Mouse (Mus musculus) heart, adult 9 months (tissue): ENCODE results near the gene 4930455H04Rik.

ENCODE experiments used
- DNase-seq, 2 experiments: peaks; one replicate each; pipeline ENCODE4 v3.0.0; 2022; ENCODE audit warnings: low spot score in 2 of 2

Gene 4930455H04Rik

DNA sequence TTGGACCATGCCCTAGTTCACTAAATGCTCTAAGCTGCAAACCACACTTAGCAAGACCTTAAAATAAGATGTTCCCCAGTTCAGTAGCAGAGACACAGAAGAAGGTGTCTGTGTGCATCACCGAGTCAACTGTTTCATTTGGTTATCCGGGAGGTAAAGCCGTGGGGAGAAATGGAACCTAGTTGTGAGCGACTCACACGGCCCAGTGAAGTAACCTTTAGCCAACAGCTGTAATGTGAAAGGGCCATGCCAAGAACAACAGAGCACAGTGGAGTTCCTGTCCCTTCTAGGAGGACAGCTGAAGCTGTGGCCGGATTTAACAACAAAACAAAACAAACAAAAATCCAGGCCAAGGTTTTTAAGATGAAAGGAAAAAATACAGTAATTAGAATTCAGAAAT is 1.3 kb upstream of the 4930455H04Rik start:
- peak; percentile 67 to 68 for DNase-seq

DNA sequence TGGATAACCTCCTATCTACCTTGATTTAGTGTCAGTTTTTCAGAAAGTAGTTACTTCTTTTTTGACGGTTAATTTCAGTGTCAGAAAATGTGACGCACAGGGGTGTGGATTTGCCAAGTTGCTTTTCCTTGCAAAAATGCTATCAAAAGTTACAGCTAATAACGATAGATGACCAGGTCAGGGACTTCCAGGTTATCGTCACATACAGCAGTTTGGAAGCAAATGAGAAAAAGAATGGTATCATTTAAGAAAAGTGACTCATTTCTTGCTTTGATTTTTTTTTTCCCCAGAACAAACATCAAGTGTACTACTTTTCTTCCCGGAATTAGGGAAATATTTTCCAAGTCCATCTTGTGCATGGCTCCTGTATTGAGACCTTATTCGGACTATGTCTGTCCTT is 631 bp upstream of the 4930455H04Rik start:
- DNase-seq = no peak

DNA sequence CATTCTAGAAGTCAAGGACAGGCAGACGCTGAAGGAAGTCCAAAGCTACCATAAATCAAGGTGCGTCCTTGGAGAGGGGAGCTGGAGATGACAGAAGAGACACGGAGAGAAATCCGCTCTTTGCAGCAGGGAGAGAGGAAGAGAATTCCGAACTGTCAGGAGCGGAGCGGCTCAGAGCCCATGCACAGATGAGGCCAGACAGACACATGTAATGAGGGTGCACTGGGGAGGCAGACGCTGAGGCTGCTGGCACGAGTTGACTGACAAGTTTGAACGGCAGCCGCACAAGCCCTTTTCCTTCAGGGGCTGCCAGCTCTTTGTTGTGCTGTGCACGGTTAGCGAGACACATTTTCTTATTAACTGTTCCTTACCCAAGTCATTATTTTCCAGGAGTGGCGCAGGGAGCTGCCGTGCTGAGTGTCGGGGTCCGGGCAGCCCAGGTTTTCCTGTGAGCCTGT is 502 bp downstream of the 4930455H04Rik start, which contains the start of gene Palmd:
Gene Palmd, minus strand, starts transcription at position 448 of the 458 bp plus-strand sequence.
- peak; percentile 60 to 73 for DNase-seq

DNA sequence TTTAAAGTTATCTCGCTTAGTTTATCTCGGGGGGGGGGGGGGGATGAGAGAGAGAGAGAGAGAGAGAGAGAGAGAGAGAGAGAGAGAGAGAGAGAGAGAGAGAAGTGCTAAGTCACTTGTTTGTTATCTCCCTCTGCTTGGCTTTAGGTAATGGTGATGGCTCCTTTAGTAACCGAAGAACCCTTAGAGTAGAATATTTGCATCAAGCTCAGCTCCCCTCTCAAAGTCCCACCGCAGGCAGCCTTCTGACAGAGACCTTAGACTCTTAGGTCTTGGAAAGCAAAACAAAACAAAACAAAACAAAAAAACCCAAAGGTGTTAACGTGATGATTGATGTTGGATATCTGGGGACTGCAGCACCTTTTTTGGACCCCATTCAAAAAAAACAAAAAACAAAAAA is 936 bp downstream of the 4930455H04Rik start:
- no peak for DNase-seq

DNA sequence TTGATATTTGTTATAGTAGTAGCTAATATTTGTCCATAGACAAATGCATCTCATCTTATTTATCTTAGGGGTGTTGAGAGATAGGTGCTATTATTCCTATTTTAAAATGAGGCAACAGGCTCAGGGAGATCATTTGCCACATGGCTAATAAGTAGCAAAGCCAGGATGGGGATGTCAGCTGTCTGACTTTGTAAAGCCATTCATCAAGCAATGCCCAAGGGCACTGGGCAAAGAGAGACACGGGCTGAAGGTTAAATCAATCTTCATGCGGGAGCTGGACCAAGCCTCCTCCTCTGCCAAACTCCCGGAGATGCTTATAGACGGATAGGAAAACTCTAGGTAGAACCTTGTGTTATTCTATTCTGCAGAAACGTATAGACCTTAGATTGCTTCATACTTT is 1.7 kb downstream of the 4930455H04Rik start:
- DNase-seq = no peak

DNA sequence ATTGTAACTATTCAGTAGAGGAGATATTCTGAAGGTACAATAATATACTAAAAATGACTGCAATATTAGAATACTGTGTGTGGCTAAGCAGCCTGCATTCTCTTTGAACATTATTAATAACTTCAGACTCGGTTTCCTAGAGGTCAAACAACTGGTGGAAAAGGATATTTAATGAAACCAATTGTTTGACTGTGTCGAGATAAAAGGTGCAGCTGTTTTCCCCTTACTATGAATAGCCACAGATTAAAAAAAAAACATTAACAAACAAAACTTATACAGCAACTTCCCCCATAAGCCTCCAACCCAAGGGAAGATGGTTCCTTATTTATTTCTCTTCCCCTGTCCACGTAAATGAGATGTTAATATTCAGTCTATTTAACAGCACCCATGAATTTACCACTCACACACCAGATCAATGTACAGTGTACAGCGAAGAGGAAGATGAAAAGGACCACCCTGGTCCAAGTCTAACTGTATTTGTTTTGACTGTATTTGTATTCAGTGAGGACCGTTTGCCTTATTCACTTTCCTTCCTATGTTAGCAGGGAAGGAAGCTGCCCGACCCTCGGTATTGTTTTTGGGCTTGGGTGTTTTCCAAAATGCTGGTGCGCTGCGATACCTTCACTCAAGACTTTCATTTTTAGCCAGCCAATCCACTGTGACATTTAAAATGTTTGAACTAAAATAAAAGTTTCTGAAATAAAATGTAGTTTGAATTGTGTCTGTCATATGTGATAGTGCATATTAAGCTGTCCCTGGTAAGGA is 13.9 kb downstream of the 4930455H04Rik start:
- DNase-seq = peak; percentile 37 to 53

DNA sequence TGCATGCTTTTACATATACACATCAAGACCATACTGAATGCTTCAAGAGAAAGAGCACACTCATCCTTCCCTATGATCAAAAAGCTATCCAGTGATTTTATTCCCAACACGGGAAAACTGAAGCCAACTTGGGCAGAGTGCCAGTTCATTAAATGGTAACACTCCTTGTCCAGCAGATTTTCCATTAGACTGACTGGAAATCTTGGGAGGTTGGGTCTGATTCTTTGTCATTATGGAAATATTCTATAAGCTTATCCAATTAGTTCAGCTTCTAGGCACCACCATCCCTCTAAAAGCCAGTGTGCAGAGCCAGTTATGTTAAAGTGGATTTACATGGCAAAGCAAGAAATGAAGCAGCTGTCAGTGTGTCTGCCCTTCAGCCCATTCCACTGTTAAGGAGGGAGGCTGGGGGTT is 17.0 kb downstream of the 4930455H04Rik start:
- no peak for DNase-seq

DNA sequence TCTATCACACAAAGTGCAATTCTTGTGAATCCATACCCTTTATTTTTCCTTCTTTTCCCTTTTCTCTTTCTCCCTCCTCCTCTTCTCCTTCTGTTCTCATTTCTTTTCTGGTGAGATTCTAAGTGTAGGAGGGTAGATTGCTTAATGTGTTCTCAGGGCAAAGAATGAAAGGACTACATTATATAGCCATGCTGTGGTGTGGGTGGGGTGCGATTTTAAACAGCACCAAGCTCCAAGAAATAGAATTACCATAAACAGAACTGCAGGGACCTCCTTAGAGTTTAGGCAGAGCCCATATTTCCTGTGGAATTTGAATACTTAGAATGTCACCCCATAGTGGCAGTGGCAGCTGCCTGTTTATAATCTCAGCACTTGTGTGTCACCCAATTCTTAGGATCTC is 17.7 kb downstream of the 4930455H04Rik start:
- no peak for DNase-seq

DNA sequence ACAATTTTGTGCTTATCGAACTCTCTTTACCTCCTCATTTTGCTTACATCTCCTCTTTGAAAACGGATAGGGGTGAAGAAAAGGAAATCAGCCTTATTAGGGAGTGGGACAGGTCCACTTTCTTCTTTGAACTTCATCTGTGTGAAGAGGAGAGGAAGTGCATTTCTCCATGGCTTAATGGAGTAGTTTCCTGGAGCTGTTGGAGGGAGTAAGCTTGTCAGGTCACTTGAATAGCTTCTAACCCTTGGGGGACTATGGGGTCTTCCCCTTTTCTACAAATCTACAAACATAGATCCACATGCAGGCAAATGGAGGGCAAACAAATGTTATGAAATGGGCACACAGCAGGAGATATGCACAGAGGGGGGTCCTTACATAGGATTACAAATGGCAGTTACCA is 18.4 kb downstream of the 4930455H04Rik start:
- DNase-seq = no peak

DNA sequence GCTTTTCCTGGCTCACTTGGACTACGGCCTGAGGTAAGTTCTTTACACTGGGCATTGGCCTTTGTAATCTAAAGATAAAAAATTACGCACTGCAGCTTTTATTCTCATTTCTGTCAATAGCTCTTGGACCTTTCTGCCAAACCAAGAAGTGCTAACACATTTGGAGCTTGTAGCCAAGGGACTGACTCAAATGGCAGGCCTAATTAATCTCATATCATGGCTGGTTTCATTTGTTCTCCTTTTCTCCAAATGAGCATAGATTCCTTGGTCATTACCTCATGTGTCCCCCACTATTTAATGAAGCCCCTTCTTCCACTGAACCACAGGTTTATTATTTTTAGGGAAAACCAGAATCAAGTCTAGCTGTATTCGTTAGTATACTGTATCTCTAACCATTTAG is 20.2 kb downstream of the 4930455H04Rik start:
- no peak for DNase-seq

DNA sequence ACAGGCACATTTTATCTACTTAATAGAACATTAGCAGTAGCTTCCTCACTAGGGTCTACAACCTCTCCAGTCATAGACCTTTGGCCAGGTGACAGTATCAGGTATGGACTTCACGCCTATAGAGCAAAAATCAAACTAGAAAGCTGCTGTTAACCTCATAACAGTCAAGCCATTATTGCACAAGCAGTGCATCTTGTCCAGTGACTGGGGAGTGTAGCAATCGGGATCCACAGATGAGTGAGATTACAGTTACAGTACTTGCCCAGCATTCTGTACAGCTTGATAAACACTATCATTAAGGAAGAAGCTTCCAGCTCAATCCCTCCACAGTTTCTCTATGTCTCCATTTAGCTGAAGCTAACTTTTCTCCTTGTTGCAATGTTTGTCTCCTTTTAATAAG is 23.1 kb downstream of the 4930455H04Rik start:
- DNase-seq = no peak

DNA sequence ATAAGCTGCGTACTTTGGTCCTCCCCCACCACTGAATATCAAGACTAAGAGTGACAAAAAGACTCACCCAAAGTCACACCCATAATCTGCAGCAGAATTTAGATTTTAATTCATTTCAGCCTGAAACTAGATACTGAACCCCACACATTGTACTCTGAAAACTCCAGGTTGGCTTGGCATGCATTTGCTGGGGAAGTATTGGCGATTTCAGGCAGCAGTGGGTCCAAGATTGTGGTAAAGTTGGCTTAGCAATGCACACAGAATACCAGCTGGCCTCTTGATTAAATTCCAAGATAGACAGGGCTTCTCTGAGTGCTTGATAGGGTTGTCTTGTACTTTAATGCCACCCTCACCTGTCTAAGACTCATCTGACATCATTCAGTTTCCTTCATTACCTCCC is 24.9 kb downstream of the 4930455H04Rik start:
- DNase-seq = no peak

DNA sequence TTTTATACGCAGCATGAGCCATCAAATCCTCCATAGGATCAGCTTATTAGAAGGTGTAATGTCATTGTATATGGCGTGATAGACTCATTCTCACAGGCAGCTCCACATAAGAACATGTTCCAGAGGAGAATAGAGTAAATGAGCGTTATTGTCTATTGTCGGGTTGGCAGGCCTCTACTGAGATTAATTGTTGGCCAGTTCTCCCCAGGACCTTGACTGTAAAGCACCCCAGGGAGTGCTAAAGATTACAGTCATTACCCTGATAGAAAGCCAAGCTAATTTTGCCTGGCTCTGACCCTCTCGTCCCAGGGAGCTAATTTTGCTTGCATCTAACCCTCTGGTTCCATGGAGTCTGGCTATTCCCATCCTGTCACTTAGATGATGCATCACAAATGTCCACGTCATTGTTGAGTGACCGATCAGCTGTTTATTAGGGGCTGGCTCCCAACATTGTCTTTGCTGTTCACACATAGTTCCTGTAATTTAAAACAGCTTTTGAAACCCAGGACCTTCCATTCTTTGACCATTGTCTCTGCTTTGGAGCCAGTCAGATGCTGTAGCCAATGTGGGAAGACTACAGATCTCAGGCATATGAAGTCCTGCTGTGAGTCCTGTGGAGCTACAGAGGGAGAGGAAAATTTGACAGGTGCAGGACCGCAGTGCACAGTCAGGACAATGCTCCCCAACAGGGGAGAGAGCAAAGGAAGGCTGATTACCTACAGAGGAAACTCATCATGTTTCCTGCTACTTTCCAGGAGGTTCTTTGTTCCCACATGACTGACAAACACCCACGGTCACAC is 33.8 kb downstream of the 4930455H04Rik start:
- no peak for DNase-seq

DNA sequence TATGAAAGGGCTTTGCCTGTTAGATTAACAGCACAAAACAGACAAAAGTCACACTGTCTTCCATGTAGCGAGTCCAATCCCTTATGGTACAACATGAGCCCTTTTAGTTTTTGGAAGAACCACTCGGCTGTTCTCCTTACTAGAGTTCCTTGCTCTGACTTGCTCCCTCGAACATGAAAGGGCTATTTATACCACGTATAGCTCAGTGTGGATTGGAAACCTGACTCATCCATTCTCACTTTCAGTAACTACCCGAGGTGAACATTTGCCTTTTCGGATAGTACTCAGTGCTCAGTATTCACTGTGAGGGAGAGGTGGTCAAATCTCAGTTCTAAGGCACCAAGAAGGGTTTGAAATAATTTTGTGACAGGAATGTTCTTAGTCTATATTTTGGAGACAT is 35.3 kb downstream of the 4930455H04Rik start:
- no peak for DNase-seq

DNA sequence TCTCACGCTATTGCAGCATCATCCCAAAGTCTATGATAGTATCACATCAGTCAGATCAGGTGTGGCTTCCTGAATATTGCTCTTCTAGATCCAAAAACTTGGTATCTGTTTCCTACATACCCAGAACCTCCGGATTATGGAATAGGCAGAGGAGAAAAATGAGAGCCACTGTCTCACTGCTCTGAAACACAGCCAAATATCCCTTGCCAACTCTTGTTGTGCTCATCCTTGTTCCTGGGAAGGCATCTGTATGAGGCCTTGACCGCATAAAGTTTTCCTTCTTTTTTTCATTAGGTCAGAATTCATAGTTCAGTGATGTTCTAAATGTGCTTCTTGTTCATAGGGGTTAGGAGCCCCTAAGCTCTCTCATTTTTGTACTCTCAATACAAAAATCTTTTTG is 38.6 kb downstream of the 4930455H04Rik start:
- DNase-seq = no peak

DNA sequence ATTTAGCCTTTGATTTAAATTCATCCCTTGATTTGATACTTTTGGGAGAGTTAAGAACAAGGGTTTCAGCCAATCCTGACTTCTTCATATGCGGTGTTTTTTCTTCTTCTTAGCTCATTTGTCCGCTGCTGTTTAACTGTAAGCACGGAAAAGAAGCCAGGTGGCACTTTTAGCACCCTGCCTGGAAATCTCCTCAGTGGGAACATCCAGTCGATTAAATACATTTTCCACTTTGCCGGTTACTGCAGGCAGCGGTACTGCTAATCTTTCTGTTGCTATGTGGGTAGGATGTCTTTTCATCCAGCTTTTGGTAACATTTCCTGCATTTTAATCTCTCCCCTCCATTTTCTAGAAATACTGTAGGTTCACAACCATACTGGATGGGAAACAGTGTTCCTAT is 39.3 kb downstream of the 4930455H04Rik start:
- no peak for DNase-seq

DNA sequence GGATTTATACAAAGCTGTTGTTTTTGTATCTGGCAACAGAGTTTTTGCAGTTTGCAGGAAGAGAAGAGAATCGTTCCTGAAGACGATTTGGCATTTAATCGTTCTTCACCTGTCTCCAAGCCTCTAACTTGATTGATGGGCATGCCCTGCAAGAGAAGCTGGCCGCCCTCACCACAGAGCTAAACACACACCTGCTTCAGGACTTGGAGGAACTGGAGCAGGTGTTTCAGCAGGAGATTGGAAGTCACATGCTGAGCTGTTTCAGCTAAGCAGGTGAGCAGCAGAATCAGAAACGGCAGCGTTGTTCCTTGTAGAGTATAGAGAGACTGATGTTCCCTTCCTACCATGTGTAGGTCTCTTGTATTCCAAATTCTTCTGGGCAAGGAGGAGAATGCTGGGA is 42.1 kb downstream of the 4930455H04Rik start:
- DNase-seq = no peak

DNA sequence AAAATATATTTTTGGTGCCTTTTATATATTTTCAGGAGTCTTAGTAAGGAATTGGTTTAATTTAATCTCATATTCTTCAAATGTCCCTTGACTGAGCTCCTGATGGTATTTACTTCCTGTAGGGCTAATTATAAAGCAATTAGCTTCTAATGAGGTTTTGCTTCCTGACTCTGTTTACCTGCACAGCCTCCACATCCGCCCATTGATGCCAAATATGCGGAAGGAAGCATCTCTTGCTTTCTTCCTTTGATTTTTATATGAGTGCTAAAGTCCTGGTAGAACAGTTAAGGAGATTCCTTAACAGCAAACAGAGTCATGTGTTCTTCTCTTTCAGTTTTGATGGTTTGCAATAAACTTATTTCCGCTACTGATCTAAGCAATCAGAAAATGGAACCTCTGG is 52.3 kb downstream of the 4930455H04Rik start:
- DNase-seq = peak; percentile 46 to 69

DNA sequence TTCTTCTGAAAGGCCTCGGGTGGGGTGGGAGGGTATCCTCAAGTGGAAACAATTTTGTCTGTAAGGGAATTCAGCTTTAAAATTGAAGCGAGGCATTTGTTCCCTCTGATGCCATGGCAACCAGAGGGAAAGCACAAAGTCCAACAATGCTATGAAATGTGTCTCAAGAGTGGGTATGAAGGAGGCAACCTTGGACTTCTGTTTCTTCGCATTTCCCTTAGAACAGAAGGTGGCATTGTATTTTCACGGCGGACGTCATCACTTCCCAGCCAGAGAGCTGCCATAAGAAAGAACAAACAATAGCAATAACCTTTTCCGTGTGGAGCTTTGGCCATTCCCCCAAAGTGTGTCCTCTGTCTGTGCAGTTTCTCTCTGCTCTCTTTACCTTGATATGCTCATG is 53.8 kb downstream of the 4930455H04Rik start:
- DNase-seq = no peak

DNA sequence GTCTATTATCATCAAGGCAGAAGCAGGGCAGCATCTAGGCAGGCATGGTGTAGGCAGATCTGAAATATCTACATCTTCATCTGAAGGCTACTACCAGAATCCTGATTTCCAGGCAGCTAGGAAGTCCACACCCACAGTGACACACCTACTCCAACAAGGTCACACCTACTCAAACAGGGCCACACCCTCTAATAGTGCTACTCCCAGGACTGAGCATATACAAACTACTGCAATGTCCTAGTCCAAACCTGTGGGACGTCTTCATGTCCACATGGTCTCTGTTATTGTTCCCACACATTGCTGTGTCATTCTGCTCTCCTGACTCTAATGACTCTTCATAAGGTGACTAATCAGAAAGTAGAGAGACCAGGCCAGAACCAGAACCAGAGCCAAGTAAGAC is 56.0 kb downstream of the 4930455H04Rik start:
- DNase-seq = peak; percentile 14 to 38

DNA sequence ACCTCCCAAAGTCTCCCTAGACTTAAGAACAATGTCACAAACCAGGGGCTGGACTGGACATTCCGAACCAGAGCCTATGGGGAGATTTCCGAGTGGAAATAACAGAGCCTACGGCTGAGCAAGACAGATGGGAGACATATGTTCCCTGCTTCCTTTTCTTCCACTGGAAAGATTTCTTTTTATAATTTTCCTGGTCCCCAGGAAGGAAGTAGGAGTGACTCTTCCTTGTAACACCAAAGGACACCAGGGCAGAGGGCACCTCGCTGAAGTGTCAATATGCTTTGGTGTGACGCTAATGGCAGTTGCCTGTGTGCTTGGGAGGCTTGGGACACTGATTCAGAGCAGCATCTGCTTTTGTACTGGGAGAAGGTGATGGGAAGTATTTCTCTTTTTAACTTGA is 56.5 kb downstream of the 4930455H04Rik start:
- peak in 1 of 2 experiments; percentile 19 for DNase-seq

DNA sequence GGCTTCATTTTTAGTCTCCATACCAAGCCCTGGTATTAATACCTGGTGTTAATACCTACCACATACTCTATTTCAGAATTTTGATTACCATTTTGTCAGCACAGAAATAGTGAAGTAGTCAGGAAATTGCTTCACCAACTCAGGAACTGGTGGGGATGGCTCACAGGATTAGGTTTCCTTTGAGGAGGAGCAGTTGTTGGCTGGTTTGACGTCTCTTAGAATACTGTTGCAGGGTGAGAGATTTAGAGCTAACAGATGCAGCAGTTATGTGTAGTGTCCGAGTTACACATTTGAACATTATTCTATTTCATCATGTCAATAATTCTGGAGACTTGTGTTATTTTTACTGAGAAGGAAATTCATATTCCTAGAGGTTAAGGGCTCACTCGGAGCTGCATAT is 57.4 kb downstream of the 4930455H04Rik start:
- no peak for DNase-seq
